Mouse (Mus musculus) midbrain, embryonic 14.5 days (tissue): ENCODE data around the gene Atp2c2. TPM values are rescaled to one million over a fixed set of nuclear protein-coding genes. Genes with fewer than 3 reads are reported as not detected.

Source experiments
- ATAC-seq: fragments of 200-750 bp; cut with Nextera tagmentation; 2 replicates; pipeline ENCODE4 v1.8.0; 2017; ENCODE audit warnings: moderate number of reproducible peaks, moderate library complexity; ENCODE audit not compliant: low FRiP score, low TSS enrichment
- DNase-seq: peaks from one replicate; pipeline ENCODE4 v3.0.0-alpha.2; 2015
- H3K27ac ChIP-seq: fragments of 300-500 bp; sonication (generic); replicated peaks from 2 replicates; pipeline ENCODE4 v1.5.1; 2014; ENCODE audit warnings: mild to moderate bottlenecking, low read depth, low read length, moderate library complexity
- H3K27me3 ChIP-seq: fragments of 300-500 bp; sonication (generic); 2 replicates; pipeline ENCODE4 v1.6.1; 2014; ENCODE audit warnings: low read length, control low read depth, mixed read lengths; ENCODE audit not compliant: control insufficient read depth, insufficient read depth
- H3K36me3 ChIP-seq: fragments of 300-500 bp; sonication (generic); 2 replicates; pipeline ENCODE4 v1.6.1; 2014; ENCODE audit warnings: low read length, control low read depth; ENCODE audit not compliant: control insufficient read depth, insufficient read depth
- H3K4me1 ChIP-seq: fragments of 300-500 bp; sonication (generic); 2 replicates; pipeline ENCODE4 v1.6.1; 2014; ENCODE audit warnings: mild to moderate bottlenecking, antibody characterized with exemption, low read length, control low read depth; ENCODE audit not compliant: control insufficient read depth, insufficient read depth
- H3K4me2 ChIP-seq: fragments of 300-500 bp; sonication (generic); 2 replicates; pipeline ENCODE4 v1.6.1; 2014; ENCODE audit warnings: mild to moderate bottlenecking, low read length, moderate library complexity
- H3K4me3 ChIP-seq: fragments of 300-500 bp; sonication (generic); replicated peaks from 2 replicates; pipeline ENCODE4 v1.5.1; 2014; ENCODE audit warnings: low read depth, low read length
- H3K9ac ChIP-seq: fragments of 300-500 bp; sonication (generic); replicated peaks from 2 replicates; pipeline ENCODE4 v1.6.1; 2014; ENCODE audit warnings: mild to moderate bottlenecking, low read length, moderate library complexity
- H3K9me3 ChIP-seq: fragments of 300-500 bp; sonication (generic); 2 replicates; pipeline ENCODE4 v1.6.1; 2016; ENCODE audit warnings: low read length, control low read depth, mixed read lengths; ENCODE audit not compliant: control insufficient read depth
- WGBS: fragments of 180-500 bp; shearing (Covaris S2); extraction: QIAGEN DNeasy Blood & Tissue Kit; methylation state at CpG from one replicate; pipeline ENCODE4 v1.1.7; 2014; 5-methylcytosine and 5-hydroxymethylcytosine counted together
- polyA plus RNA-seq: library from polyadenylated mRNA; unstranded; fragments of >200 nt; fragmentation: Nextera tagmentation; extraction: Ambion mirVana; gene quantifications from 2 replicates; pipeline ENCODE4 v1.2.1, GENCODE M21; 2014

Gene Atp2c2
- 0.08 and 0.11 TPM in 2 replicates for polyA plus RNA-seq

DNA sequence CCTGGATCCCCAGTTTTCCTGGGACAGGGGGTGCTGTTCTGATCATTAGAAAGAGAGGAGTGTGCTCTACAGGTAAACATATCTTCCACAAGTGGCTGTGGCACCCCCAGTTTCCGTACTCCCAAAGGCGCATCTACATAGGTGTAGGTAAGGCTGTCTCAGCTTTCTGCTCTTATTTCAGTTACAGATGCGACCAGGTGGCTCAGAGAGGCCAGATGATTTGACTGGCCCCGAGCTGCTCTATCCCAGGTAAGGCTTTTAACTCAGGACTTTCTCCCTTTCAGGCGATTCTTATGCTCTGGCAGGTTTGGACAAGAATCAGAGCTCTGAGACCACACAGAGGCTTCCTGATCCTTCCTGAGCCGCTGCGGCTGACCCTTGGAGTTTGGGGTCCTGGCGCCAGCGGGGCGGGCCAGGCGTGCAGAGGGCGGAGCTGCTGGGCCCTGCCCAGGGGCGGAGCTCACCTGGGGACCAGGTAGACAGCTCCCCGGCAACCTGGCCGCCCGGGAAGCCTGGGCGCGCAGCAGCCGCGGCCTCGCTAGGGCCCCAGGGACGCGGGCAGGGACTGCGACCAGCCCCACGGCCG is at the start of gene Atp2c2:
Atp2c2 (plus strand) TSS at position 461 of the 586 bp plus-strand sequence.
- H3K9me3 ChIP-seq: no peaks in the 10 kb centered on the region
- ATAC-seq: no peak
- H3K36me3 ChIP-seq: no peaks in the 10 kb centered on the region
- no peak within 1 kb of the TSS for H3K4me3 ChIP-seq
- no peak within 1 kb of the TSS for H3K4me2 ChIP-seq
- H3K9ac ChIP-seq: no peak within 1 kb of the TSS
- peaks cover 32% of the 10 kb centered on the region for H3K27me3 ChIP-seq
- 5% methylated on average over 26 of the region's 26 CpGs for WGBS
- no peaks in the 10 kb centered on the region for H3K4me1 ChIP-seq
- H3K27ac ChIP-seq: no peak within 1 kb of the TSS
- DNase-seq: no peak

DNA sequence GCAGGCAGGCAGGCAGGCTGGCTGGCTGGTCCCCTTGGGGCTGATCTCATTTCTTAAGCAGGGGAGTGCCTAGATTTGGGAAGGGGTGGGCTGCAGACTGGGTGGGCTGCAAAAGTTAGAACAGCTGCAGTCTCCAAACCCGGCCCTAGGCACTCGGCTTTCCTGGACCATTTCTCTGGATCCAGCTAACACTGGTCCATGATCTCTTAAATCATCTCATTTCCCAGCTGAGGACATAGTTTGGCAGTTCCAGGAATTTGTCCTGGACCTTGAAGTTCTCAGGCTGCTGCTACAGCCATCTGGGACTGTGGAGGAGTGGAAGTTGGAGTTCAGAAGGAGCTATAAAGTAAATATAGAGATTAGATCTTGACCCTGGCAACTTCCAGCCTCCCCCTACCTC is 48.5 kb upstream of the Atp2c2 start:
- no peaks in the 10 kb centered on the region for H3K36me3 ChIP-seq
- H3K9me3 ChIP-seq: no peaks in the 10 kb centered on the region
- ATAC-seq (no peak), DNase-seq (no peak)
- H3K4me1 ChIP-seq: no peaks in the 10 kb centered on the region
- H3K9ac ChIP-seq: no peak overlapping the region
- 80% methylated on average over 2 of the region's 2 CpGs for WGBS
- no peak overlapping the region for H3K4me2 ChIP-seq
- no peak overlapping the region for H3K4me3 ChIP-seq
- no peaks in the 10 kb centered on the region for H3K27me3 ChIP-seq
- no peak overlapping the region for H3K27ac ChIP-seq

DNA sequence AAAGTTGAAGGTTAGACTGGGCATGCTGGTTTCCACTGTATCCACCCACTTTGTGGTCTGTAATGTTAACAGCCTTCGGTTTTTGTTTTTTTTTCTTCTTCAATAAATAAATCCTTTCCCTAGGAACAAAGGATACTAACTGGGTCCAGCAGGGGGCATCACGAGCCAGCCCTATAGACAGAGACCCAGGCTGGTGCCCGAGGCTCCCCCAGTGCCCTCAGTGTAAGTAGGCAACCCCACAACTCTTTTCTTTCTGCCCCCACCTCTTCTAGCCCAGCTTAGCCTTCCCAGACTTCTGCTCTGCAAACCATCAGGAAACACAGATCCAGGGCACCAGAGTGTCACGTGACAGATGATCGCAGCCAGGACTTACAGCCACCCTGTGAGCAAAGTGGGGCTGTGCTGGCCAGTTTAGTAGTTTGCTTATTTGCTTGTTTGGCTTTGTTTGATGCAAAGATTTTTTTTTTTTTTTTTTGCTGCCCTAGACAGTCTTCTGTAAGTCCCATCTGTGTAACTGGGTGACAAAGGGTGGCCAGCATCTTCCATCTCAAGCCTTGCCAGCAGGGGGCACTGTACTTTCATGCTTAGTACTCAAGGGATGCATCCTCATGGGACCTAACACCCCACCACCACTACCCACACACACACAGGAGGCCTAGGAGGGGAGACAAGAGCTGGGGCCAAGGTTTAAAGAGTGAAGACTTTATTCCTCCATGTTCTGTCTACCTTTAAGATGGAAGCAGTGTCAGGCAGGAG is 42.9 kb upstream of the Atp2c2 start:
- no peak overlapping the region for H3K9ac ChIP-seq
- no peak overlapping the region for H3K4me3 ChIP-seq
- no peak overlapping the region for H3K27ac ChIP-seq
- no peaks in the 10 kb centered on the region for H3K36me3 ChIP-seq
- no peaks in the 10 kb centered on the region for H3K27me3 ChIP-seq
- DNase-seq (no peak), ATAC-seq (no peak)
- H3K4me1 ChIP-seq: peaks cover 10% of the 10 kb centered on the region
- H3K9me3 ChIP-seq: no peaks in the 10 kb centered on the region
- WGBS: 55% methylated on average over 5 of the region's 5 CpGs
- no peak overlapping the region for H3K4me2 ChIP-seq

DNA sequence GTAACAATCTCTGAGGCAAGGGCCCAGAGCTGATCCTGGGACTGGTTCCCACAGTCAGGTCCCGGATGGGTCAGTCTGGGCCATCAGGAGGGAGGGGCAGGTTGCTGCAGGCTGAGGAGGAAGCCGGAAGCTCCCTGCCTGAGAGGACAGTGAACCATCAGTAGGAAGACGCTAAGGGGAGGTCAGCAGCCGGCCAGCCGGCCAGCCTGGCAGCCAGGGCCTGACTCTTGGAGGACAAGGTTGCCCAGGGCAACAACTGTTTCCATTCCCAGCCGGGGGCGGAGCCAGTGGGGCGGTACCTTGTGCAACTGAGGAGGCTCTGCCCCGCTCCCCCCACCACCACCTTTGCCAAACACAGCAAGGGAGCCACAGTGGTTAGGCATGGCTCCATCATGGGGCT is 38.7 kb upstream of the Atp2c2 start:
- Histone ChIP-seq H3K4me1 (peaks cover 10% of the 10 kb centered on the region), H3K4me3 (no peak overlapping the region), H3K36me3 (no peaks in the 10 kb centered on the region), H3K27me3 (no peaks in the 10 kb centered on the region), H3K9ac (no peak overlapping the region), H3K4me2 (no peak overlapping the region), H3K27ac (no peak overlapping the region), H3K9me3 (no peaks in the 10 kb centered on the region)
- WGBS: 4% methylated on average over 9 of the region's 9 CpGs
- ATAC-seq: no peak
- DNase-seq: peak; percentile 60

DNA sequence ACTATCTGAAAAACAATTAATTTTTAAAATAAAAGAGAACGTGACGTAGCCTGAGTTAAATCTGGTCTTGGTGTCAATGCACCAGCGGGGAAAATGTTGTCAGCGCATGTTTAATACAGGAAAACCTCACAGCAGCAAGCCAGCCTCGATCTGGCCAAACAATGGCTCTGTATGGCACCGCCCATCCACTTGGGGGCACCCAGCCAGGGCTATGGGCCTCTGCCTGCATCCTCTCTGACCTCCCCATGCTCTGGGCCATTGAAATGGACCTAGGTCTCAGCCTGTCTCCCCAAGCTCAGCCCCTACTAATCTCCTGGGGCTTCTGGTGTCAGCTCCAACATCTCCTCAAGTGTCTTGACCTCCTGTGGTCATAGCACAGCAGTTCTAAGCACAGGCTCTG is 37.9 kb upstream of the Atp2c2 start:
- Histone ChIP-seq H3K4me1 (peaks cover 10% of the 10 kb centered on the region), H3K9ac (no peak overlapping the region), H3K27ac (no peak overlapping the region), H3K9me3 (no peaks in the 10 kb centered on the region), H3K4me2 (no peak overlapping the region), H3K36me3 (no peaks in the 10 kb centered on the region), H3K4me3 (no peak overlapping the region), H3K27me3 (no peaks in the 10 kb centered on the region)
- WGBS: 65% methylated on average over 6 of the region's 6 CpGs
- ATAC-seq: no peak
- DNase-seq: no peak

DNA sequence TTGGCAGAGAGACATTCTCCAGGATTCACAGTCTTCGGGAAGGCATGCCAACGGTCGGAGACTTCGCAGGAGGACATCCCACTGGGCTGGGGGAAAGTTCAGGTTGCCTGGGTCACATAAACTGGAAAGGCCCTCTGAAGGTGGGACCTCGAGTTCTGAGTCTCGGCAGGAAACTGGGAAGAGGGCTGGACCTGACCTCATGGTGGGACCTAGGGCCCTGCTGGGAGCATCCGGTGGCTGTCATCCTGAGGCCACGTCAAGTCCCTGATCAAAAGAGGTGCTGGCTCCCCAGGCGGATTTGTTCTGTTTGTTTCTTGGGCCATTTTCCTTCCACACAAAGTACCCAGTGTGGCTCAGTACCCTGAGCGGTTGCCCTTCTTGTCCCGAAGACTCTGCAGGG is 36.4 kb upstream of the Atp2c2 start:
- Histone ChIP-seq H3K27ac (no peak overlapping the region), H3K36me3 (no peaks in the 10 kb centered on the region), H3K9me3 (no peaks in the 10 kb centered on the region), H3K9ac (no peak overlapping the region), H3K4me1 (peaks cover 10% of the 10 kb centered on the region), H3K27me3 (no peaks in the 10 kb centered on the region), H3K4me2 (no peak overlapping the region), H3K4me3 (no peak overlapping the region)
- WGBS: 53% methylated on average over 11 of the region's 11 CpGs
- ATAC-seq (no peak), DNase-seq (no peak)

DNA sequence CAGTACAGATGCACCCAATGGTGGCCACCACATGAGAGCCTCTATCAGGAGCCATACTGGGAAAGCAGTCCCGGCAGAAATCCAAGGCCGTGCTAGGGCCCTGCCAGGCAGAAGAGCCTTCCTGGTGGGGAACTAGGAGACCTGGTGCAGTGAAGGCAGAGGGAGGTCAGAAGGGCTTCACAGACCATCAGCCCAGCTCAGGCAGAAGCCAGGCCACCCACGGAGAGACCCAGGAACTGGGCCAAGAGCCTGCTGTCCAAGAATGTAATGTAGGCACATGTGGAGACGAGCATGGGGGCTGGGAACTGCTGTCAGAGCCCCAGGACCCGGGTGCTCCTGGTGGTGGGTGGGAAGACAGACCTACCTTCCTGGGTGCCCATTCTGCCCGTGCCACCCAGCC is 34.5 kb upstream of the Atp2c2 start:
- Histone ChIP-seq H3K9me3 (no peaks in the 10 kb centered on the region), H3K9ac (no peak overlapping the region), H3K4me1 (peaks cover 10% of the 10 kb centered on the region), H3K4me3 (no peak overlapping the region), H3K27me3 (no peaks in the 10 kb centered on the region), H3K36me3 (no peaks in the 10 kb centered on the region), H3K4me2 (no peak overlapping the region), H3K27ac (no peak overlapping the region)
- 71% methylated on average over 6 of the region's 6 CpGs for WGBS
- no peak for DNase-seq
- no peak for ATAC-seq

DNA sequence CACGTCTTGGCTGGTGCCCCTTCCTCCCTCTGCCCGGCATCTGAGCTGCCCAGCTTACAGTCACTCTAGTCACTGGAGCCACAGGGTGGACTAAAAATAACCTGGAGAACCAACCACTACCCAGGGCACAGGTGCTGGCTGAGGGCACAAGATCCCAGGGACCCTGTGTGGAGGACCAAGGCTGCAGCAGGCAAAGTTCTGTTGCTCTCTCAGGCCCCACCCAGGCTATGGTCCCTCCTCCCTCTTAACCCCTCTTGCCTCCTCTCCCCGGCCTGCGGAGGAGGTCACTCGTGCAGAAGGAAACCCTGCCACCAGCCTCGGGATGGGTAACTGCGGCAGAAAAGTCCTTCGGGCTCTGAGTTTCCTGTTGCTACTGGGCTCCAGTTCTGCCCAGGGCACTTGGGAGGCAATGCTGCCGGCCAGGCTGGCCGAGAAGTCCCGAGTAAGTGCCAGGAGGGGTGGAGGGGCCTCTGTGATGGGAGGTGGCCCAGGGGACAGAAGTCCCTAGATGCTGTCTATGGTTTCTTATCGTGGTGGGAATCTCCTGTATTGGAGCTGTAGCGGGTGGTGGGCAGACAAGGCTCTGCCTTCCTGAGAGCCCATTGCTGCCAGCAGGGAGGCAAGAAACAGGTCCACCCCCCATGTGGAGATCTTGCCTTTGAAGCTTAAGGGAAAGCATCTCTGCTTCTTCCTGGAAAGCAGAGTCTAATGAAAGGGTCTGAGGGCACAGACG is 33.4 kb upstream of the Atp2c2 start, which contains the start of gene Wfdc1:
Wfdc1 (plus strand) TSS at position 147 of the 733 bp plus-strand sequence.
- Histone ChIP-seq H3K4me1 (peaks cover 2% of the 10 kb centered on the region; the same call in 1 of the 2 replicates), H3K27ac (no peak within 1 kb of the TSS), H3K9ac (no peak within 1 kb of the TSS), H3K27me3 (no peaks in the 10 kb centered on the region), H3K4me2 (no peak within 1 kb of the TSS), H3K4me3 (no peak within 1 kb of the TSS), H3K9me3 (no peaks in the 10 kb centered on the region), H3K36me3 (no peaks in the 10 kb centered on the region)
- DNase-seq (no peak), ATAC-seq (no peak)
- 17% methylated on average over 14 of the region's 14 CpGs for WGBS
